Mouse (Mus musculus) gastrocnemius, adult 2 months (tissue): ENCODE data around the gene Bcl3. TPM values are rescaled to one million over a fixed set of nuclear protein-coding genes. Genes with fewer than 3 reads are reported as not detected.

Experiments used
- DNase-seq: peaks from one replicate; pipeline ENCODE4 v3.0.0; 2022
- H3K27ac ChIP-seq: fragments of 200-600 bp; 2 replicates; pipeline ENCODE4 v1.8.1; 2022; ENCODE audit warnings: mild to moderate bottlenecking
- H3K4me3 ChIP-seq: fragments of 200-600 bp; 2 replicates; pipeline ENCODE4 v1.8.1; 2022; ENCODE audit warnings: mild to moderate bottlenecking, moderate library complexity
- CTCF ChIP-seq: fragments of 200-600 bp; IDR thresholded peaks from 2 replicates; pipeline ENCODE4 v1.8.1; 2022; ENCODE audit warnings: antibody characterized with exemption, mild to moderate bottlenecking, moderate library complexity
- intact Hi-C: fragments of 180-260 bp; cut with DNase I; formaldehyde crosslinking; loops from one replicate; pipeline ENCODE4 v1.15.1; 2025
- total RNA-seq, 2 experiments: library from RNA; stranded (reverse); gene quantifications; 2 replicates each; pipeline ENCODE4 v1.2.3; 2021

The Bcl3 gene
- total RNA-seq, 2 experiments from 2014 or later = 1.3 to 1.5 TPM

- DNase-seq = no peak
- H3K4me3 ChIP-seq = no peak overlapping the region
- 0 out of 2 replicates have a peak overlapping the region, but pooled peaks have one; percentile 82 for H3K27ac ChIP-seq
- intact Hi-C loops = loop anchor here (2.0 kb wide), 1 partner anchor 19 kb away; no protein-coding TSS in a partner anchor
- TF ChIP-seq CTCF = no peak
Measured at GRCm38 (mm10) chr7:19829694-19830093, 7.1 kb upstream of the Bcl3 start.

DNA sequence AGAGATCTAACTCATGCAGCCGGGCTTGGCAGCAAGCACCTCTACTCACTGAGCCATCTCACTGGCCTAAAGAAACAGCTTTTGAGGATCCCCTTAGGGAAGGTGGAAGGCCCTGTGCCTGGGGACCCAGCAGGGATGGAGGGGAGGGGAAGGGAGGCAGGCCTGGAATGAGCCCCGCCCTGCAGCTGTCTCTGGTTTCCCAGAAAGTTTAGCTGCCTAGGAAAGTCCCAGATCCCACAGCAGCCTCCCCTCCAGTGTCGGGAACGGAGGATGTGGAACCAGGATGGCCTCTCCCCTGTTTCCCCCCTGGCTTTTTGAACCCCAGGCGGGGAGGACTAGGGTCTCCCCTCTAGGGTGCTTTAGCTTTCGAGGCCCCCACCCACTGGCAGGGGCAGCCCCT lies 4.2 kb upstream of the Bcl3 start:
- no peak for TF ChIP-seq CTCF
- DNase-seq = peak; percentile 63
- Histone ChIP-seq H3K27ac (peak overlapping the region; percentile 17), H3K4me3 (no peak overlapping the region)
- intact Hi-C loops = no loop called here

GRCm38 (mm10) chr7:19824182-19824973 lies 1.8 kb upstream of the Bcl3 start:
- peak overlapping the region; percentile 44 for H3K4me3 ChIP-seq
- peak overlapping the region; percentile 86 for H3K27ac ChIP-seq
- DNase-seq = peak; percentile 94
- TF ChIP-seq CTCF = no peak
- intact Hi-C loops = no loop called here

DNA sequence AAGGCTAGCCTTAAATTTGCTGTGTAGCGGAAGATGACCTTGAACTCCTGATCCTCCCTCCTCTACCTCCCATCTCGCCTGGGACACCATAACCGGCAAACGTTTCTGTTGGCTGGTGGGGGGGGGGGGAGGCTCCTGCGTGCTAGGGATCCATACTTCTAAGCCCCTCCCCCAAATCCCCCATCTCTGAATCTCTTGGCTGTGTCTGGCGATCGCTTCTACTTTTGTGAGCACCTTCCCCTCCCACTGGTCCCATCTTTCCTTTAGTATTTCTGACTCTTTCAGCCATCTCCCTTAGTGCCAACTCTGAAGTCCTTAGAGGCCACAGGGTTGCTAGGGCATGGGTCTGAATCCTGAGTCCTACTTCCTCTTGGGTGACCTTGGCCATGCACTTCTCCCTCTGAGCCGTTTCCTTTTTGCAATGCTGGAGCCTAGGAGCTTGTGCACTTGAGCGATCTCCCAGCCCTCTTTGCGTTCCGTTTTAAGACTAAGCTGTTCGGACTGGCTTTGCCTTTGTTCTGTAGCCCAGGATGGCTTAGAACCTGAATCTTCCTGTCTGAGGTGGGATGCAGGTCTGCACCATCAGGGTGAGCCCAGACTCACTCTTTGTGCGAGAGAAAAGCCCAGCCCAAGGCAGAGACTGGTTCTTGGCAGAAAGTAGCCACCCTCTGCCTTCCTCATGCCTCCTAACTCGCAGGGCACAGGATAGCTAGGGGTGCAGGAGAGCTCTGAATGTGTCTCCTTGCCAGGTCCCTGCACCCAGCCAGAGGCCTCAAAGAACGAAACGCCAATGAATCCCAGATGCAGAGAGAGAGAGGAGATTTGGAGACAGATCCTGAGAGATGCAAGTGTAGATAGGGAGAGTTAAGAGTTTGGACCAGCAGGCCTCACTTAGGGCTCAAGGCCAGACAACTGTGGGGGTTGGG lies 949 bp upstream of the Bcl3 start:
- H3K4me3 ChIP-seq = peak overlapping the region; percentile 79

DNA sequence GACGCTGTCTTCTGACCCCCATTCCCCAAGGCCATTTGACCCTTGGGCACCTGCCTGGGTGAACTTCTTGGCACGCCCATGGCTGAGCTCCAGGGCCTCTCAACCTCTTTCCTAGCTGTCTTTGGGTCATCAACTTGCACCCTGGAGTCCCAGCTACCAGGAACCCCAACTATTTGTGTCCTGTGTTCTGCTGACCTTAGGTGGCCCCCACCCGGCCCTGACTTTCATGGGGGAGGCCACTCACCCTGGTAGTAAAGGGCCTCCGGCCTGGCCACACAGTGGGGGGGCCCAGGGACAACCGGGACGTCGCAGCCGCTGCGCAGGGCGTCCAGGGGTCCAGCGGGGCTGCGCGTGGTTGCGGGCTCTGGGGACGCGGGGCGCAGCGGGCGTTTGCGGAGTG lies 377 bp downstream of the Bcl3 start:
- intact Hi-C loops = no loop called here
- TF ChIP-seq CTCF = no peak
- Histone ChIP-seq H3K4me3 (peak overlapping the region; percentile 79), H3K27ac (peak overlapping the region; percentile 86)
- DNase-seq = peak; percentile 31

More for the DNA sequence above, 949 bp upstream of the Bcl3 start:
- TF ChIP-seq CTCF = no peak
- intact Hi-C loops = no loop called here
- peak overlapping the region; percentile 86 for H3K27ac ChIP-seq
- no peak for DNase-seq

DNA sequence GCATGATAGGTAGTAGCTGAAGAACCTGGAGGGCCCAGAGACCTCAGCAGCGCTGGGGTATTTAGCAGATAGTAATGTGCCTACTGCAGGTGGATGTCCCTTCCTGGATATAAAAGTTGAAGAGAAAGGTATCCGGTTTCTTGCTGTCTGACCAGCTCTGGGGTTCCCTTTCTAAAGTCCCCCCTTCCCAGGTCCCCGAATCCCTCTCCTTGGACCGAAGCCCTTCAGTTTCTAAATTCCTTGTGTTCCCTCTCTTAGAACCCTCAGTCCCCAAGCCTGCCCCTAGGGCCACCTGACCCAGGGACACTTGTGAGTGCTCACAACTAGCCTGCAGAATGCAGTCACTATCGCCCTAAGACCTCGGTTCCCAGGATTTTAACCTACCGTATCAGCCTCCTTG lies 937 bp downstream of the Bcl3 start:
- peak overlapping the region; percentile 79 for H3K4me3 ChIP-seq
- intact Hi-C loops = no loop called here
- H3K27ac ChIP-seq = peak overlapping the region; percentile 86
- DNase-seq = no peak
- no peak for TF ChIP-seq CTCF

- TF ChIP-seq CTCF = peak; percentile 17; the same call in 1 of the 2 replicates
- DNase-seq = no peak
- Histone ChIP-seq H3K4me3 (no peak overlapping the region), H3K27ac (no peak overlapping the region)
- intact Hi-C loops = no loop called here
Measured at GRCm38 (mm10) chr7:19820347-19821048, 2.1 kb downstream of the Bcl3 start.

- Histone ChIP-seq H3K27ac (no peak overlapping the region), H3K4me3 (no peak overlapping the region)
- no peak for TF ChIP-seq CTCF
- intact Hi-C loops = no loop called here
- DNase-seq = no peak
Measured at GRCm38 (mm10) chr7:19818875-19819274, 3.7 kb downstream of the Bcl3 start.

DNA sequence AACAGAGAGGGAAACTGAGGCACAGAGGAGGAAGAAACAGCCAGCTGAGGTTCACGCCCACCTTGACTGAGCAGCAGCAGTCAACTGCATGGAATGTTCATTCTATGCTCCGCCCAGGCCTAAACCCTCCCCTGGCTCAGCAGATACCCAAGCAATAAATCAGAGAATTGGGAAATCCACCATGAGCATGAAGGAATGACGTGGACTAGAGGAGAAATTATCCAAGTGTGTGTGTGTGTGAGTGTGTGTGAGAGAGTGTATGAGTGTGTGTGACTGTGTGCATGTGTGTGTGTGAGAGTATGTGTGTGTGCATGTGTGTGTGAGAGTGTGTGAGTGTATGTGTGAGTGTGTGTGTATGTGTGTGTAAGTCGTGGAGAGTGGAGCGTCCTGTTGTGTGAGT lies 4.1 kb downstream of the Bcl3 start:
- Histone ChIP-seq H3K4me3 (no peak overlapping the region), H3K27ac (peak overlapping the region; percentile 84)
- intact Hi-C loops = no loop called here
- no peak for TF ChIP-seq CTCF
- DNase-seq = no peak

DNA sequence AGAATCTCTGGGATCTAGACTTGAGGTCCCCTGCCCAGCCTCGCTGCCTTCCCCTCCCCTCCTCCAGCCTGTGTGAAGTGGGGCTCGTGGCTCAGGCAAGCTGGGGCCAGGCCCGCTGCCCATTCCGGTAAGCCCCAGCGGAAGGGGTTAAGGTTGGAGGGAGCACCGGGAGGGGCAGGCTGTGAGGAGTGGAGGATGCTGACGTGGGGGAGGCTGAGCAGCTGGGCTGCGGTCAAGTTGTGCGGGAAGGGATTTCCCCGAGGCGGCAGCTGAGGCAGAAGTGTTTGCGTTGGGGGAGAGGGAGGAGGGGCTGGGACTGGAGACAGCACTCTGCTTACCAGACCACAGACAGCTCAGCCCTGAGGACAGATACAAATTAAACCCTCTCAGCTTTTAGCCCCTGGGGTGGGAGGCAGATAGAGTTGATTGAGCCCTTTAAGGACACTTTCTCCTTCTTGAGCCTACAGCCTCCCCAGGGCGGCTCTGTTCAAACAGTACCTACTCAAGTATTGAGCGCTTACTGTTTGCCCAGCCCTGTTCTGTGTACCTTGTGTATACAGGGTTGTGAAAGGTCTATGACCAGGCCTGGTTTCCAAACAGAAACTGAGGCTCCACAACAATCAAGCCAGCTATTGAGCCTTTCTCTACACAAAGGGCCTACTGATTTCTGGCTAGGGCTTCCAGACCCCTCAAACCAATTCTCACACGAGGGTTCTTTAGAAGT lies 5.0 kb downstream of the Bcl3 start:
- intact Hi-C loops = no loop called here
- no peak for TF ChIP-seq CTCF
- DNase-seq = peak; percentile 68

GRCm38 (mm10) chr7:19816224-19816771 lies 6.3 kb downstream of the Bcl3 start:
- intact Hi-C loops = no loop called here
- DNase-seq = peak; percentile 91
- Histone ChIP-seq H3K4me3 (peak overlapping the region; percentile 73), H3K27ac (peak overlapping the region; percentile 84)
- TF ChIP-seq CTCF = no peak

More for the DNA sequence above, 5.0 kb downstream of the Bcl3 start:
- peak overlapping the region; percentile 84 for H3K27ac ChIP-seq
- H3K4me3 ChIP-seq = peak overlapping the region; percentile 73
